Mouse (Mus musculus): Measurements from ENCODE around the gene Cenpf. TPM values are rescaled to one million over a fixed set of nuclear protein-coding genes. Genes with fewer than 3 reads are reported as not detected.

The Cenpf gene
- polyA plus RNA-seq, 1 experiment from 2014 or later: 73.0 TPM

GRCm38 (mm10) chr1:189605598-189606126 is 82.2 kb downstream of the Cenpf start:
- ATAC-seq (ENCODE audit: insufficient number of reproducible peaks, low FRiP score): no peak
- Histone ChIP-seq H3K4me3 (no peak overlapping the region), H3K36me3 (no peaks in the 10 kb centered on the region), H3K9ac (no peak overlapping the region), H3K4me2 (no peak overlapping the region), H3K9me3 (replicated peaks) (0 out of 2 replicates have a peak, but pooled peaks cover 5% of the 10 kb centered on the region), H3K27ac (ENCODE audit: poor library complexity, severe bottlenecking) (no peak overlapping the region), H3K4me1 (replicated peaks) (no peaks in the 10 kb centered on the region), H3K27me3 (replicated peaks) (peaks cover 4% of the 10 kb centered on the region; the same call in 1 of the 2 replicates)
- WGBS: 83% methylated on average over 8 of the region's 8 CpGs

- no peaks in the 10 kb centered on the region for H3K9me3 ChIP-seq (replicated peaks)
- no peaks in the 10 kb centered on the region for H3K27me3 ChIP-seq (replicated peaks)
- H3K36me3 ChIP-seq: no peaks in the 10 kb centered on the region
- no peak for ATAC-seq (ENCODE audit: insufficient number of reproducible peaks, low FRiP score)
- no peak overlapping the region for H3K4me2 ChIP-seq
- no peak overlapping the region for H3K9ac ChIP-seq
- H3K4me1 ChIP-seq (replicated peaks): no peaks in the 10 kb centered on the region
- H3K27ac ChIP-seq (ENCODE audit: poor library complexity, severe bottlenecking): no peak overlapping the region
- no peak overlapping the region for H3K4me3 ChIP-seq
- WGBS: 86% methylated on average over 3 of the region's 3 CpGs
Observed at GRCm38 (mm10) chr1:189597096-189597495, 90.8 kb downstream of the Cenpf start.

Other genes with a start within 250 kb of the Cenpf start
- 11.6 and 14.0 TPM in 2 replicates for gene Ptpn14, start 40.2 kb upstream of the Cenpf start, polyA plus RNA-seq (2016; fragmentation: Nextera tagmentation; extraction: Ambion mirVana)
- 172 and 177 TPM in 2 replicates for gene Smyd2, start 234.3 kb upstream of the Cenpf start, polyA plus RNA-seq (2016; fragmentation: Nextera tagmentation; extraction: Ambion mirVana)

Data from heart, embryonic 12.5 days (tissue).